Mouse (Mus musculus) MN1 (cell line): ENCODE results near the gene Ilk.

Experiments
- DNase-seq: peaks from one replicate; pipeline ENCODE4 v3.0.0-alpha.2; 2016; ENCODE audit warnings: low spot score

Ilk gene

GRCm38 (mm10) chr7:105786506-105787284, 50.3 kb downstream of the Ilk start:
- DNase-seq, result peak; percentile 21

DNA sequence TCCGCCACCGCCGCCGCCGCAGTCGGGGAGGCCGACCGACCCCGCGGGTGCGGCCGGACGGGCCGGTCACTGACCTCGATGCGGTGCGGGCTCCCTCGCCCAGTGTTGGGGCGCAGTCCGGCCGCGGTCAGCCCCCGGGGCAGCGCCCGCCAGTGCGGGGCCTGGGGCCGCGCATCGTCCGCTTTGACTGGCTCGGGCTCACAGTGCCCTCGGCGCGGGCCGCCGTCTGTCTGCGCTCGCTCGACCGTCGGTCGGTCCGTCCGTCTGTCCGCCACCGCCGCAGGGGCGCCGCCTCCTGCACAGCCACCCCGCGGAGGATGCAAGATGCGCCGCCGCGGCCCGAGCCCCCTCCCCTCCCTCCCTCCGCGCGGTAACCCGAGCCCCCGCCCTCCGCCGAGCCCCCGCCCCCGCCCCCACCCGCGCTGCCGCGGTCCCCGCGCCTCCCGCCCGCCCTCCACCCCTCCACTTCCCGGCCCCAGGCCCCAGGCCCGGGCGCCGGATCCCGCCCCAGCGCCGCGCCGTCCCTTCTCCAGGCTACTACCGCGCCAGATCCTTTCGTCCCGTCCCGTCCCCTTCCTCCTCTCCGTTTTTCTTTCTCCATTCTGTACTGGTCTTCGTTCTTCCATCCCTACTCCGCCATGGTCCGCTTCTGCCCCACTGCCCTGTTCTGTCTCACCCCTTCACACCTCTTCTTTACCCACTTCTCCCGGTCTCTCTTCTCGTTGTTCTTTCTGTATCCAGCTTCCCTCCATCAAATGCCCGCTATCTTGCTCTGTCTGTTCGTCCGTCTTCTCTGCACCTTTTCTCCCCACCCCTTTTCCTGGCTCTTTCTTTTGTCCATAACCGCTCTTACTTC, 51.1 kb downstream of the Ilk start, which contains the start of gene Dchs1:
Dchs1 (minus strand) TSS at position 370 of the 856 bp plus-strand sequence.
- peak; percentile 47 for DNase-seq

GRCm38 (mm10) chr7:105791147-105791546, 54.8 kb downstream of the Ilk start:
- no peak for DNase-seq
